Mouse (Mus musculus) MEL (cell line): ENCODE data around the gene Slc41a2.

ENCODE experiments used
- MAX ChIP-seq: IDR thresholded peaks from 2 replicates; pipeline ENCODE4 v1.6.1; 2011; ENCODE audit warnings: low read length, improper control_type of control experiment
- NRF1 ChIP-seq: IDR thresholded peaks from 2 replicates; pipeline ENCODE4 v1.6.1; 2014; ENCODE audit warnings: low read depth, mild to moderate bottlenecking, inconsistent platforms, low read length, improper control_type of control experiment, moderate library complexity; ENCODE audit not compliant: poor library complexity, insufficient read depth, severe bottlenecking
- POLR2A ChIP-seq, 2 experiments: IDR thresholded peaks; 2 replicates each; pipeline ENCODE4 v1.6.1; 2011 to 2012; ENCODE audit warnings: low read length in 2 of 2, mild to moderate bottlenecking in 2 of 2, control low read depth in 1 of 2, improper control_type of control experiment in 1 of 2, low read depth in 1 of 2, moderate library complexity in 1 of 2; ENCODE audit not compliant: control insufficient read depth in 1 of 2, insufficient read depth in 1 of 2, poor library complexity in 1 of 2
- POLR2AphosphoS2 ChIP-seq: IDR thresholded peaks from 2 replicates; pipeline ENCODE4 v1.6.1; 2011; ENCODE audit warnings: low read length, improper control_type of control experiment
- TBP ChIP-seq: IDR thresholded peaks from 2 replicates; pipeline ENCODE4 v1.8.0; 2011; ENCODE audit warnings: low read depth, low read length, improper control_type of control experiment
- UBTF ChIP-seq: IDR thresholded peaks from 2 replicates; pipeline ENCODE4 v1.6.1; 2012; ENCODE audit warnings: low read depth, mild to moderate bottlenecking, inconsistent platforms, low read length, improper control_type of control experiment, moderate library complexity, borderline replicate concordance; ENCODE audit not compliant: insufficient read depth

- TF ChIP-seq POLR2A (IDR thresholded peaks at IDR 0.05; ENCODE audit: control insufficient read depth in 1 of 2, insufficient read depth in 1 of 2, low read depth in 1 of 2, low read length in 2 of 2, poor library complexity in 1 of 2) (no peak), MAX (no peak), TBP (no peak), NRF1 (no peak), POLR2AphosphoS2 (no peak), UBTF (no peak)
Observed at GRCm38 (mm10) chr10:83341226-83341625, 3.5 kb upstream of the Slc41a2 start.
